Mouse (Mus musculus) forebrain, embryonic 11.5 days (tissue): ENCODE results near the gene Yars. TPM values are rescaled to one million over a fixed set of nuclear protein-coding genes. Genes with fewer than 3 reads are reported as not detected.

Source experiments
- ATAC-seq: fragments of 200-750 bp; cut with Nextera tagmentation; replicated peaks from 2 replicates; pipeline ENCODE4 v1.8.0; 2017; ENCODE audit warnings: moderate TSS enrichment; ENCODE audit not compliant: low FRiP score
- DNase-seq: peaks from one replicate; pipeline ENCODE4 v3.0.0-alpha.2; 2017; ENCODE audit warnings: low spot score
- H3K27ac ChIP-seq: fragments of 300-500 bp; sonication (generic); 2 replicates; pipeline ENCODE4 v1.5.1; 2014; ENCODE audit warnings: low read depth, low read length
- H3K27me3 ChIP-seq: fragments of 300-500 bp; sonication (generic); 2 replicates; pipeline ENCODE4 v1.6.1; 2014; ENCODE audit warnings: mild to moderate bottlenecking, low read length, mixed read lengths; ENCODE audit not compliant: control insufficient read depth, insufficient read depth
- H3K36me3 ChIP-seq: fragments of 300-500 bp; sonication (generic); 2 replicates; pipeline ENCODE4 v1.6.1; 2014; ENCODE audit warnings: mild to moderate bottlenecking, low read length, moderate library complexity, mixed read lengths; ENCODE audit not compliant: control insufficient read depth, insufficient read depth
- H3K4me1 ChIP-seq: fragments of 300-500 bp; sonication (generic); replicated peaks from 2 replicates; pipeline ENCODE4 v1.6.1; 2014; ENCODE audit warnings: low read length, mixed read lengths; ENCODE audit not compliant: control insufficient read depth, insufficient read depth
- H3K4me2 ChIP-seq: fragments of 300-500 bp; sonication (generic); 2 replicates; pipeline ENCODE4 v1.6.1; 2014; ENCODE audit warnings: low read depth, mild to moderate bottlenecking, low read length, moderate library complexity, mixed read lengths; ENCODE audit not compliant: severe bottlenecking
- H3K4me3 ChIP-seq: fragments of 300-500 bp; sonication (generic); 2 replicates; pipeline ENCODE4 v1.5.1; 2014; ENCODE audit warnings: low read depth, low read length
- H3K9ac ChIP-seq: fragments of 300-500 bp; sonication (generic); 2 replicates; pipeline ENCODE4 v1.6.1; 2014; ENCODE audit warnings: low read length
- H3K9me3 ChIP-seq: fragments of 300-500 bp; sonication (generic); 2 replicates; pipeline ENCODE4 v1.6.1; 2016; ENCODE audit warnings: low read length, mixed read lengths; ENCODE audit not compliant: control insufficient read depth
- WGBS: fragments of 180-500 bp; shearing (Covaris S2); extraction: QIAGEN DNeasy Blood & Tissue Kit; methylation state at CpG from one replicate; pipeline ENCODE4 v1.1.7; 2014; 5-methylcytosine and 5-hydroxymethylcytosine counted together
- polyA plus RNA-seq: library from polyadenylated mRNA; unstranded; fragments of >200 nt; fragmentation: Nextera tagmentation; extraction: Ambion mirVana; gene quantifications from 2 replicates; pipeline ENCODE4 v1.2.1, GENCODE M21; 2014

Yars gene
- polyA plus RNA-seq, 1 experiment from 2014 or later, result 113 TPM

GRCm38 (mm10) chr4:129231594-129232450, 42.3 kb downstream of the Yars start:
- Histone ChIP-seq H3K4me3 (no peak overlapping the region), H3K27me3 (no peaks in the 10 kb centered on the region), H3K4me2 (no peak overlapping the region), H3K9ac (no peak overlapping the region), H3K9me3 (no peaks in the 10 kb centered on the region), H3K27ac (no peak overlapping the region), H3K4me1 (peaks cover 10% of the 10 kb centered on the region; the same call in 1 of the 2 replicates), H3K36me3 (no peaks in the 10 kb centered on the region)
- WGBS, result 73% methylated on average over 12 of the region's 12 CpGs
- no peak for ATAC-seq
- DNase-seq, result no peak

GRCm38 (mm10) chr4:129232561-129233360, 43.2 kb downstream of the Yars start:
- Histone ChIP-seq H3K9ac (no peak overlapping the region), H3K4me1 (peaks cover 5% of the 10 kb centered on the region; the same call in 1 of the 2 replicates), H3K27me3 (no peaks in the 10 kb centered on the region), H3K4me3 (no peak overlapping the region), H3K36me3 (no peaks in the 10 kb centered on the region), H3K4me2 (no peak overlapping the region), H3K9me3 (no peaks in the 10 kb centered on the region), H3K27ac (no peak overlapping the region)
- DNase-seq (no peak), ATAC-seq (no peak)
- WGBS, result 80% methylated on average over 9 of the region's 9 CpGs

DNA sequence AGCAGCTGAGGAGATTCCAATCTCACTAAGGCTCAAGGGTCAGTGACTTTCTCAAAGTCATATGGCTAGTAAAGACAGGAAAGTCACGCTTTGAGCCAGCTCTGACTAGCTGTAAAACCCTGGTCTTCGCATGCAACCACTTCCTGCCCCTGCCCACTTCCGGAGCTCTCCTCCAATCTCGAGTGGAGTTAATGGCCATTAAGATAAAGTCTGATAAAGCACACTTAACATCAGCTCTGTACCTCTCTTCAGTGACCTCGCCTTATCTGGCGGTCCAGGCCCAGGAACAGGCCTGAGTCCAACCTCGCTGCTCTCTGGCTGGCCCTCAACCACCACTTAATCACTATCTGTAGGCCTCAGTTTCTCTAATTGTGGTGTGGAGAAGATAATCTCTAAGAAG, 44.9 kb downstream of the Yars start:
- no peak overlapping the region for H3K9ac ChIP-seq
- no peaks in the 10 kb centered on the region for H3K36me3 ChIP-seq
- no peaks in the 10 kb centered on the region for H3K27me3 ChIP-seq
- no peak for ATAC-seq
- DNase-seq, result no peak
- H3K4me3 ChIP-seq, result no peak overlapping the region
- WGBS, result 85% methylated on average over 7 of the region's 7 CpGs
- no peak overlapping the region for H3K27ac ChIP-seq
- H3K4me1 ChIP-seq, result peaks cover 14% of the 10 kb centered on the region; the same call in 1 of the 2 replicates
- no peaks in the 10 kb centered on the region for H3K9me3 ChIP-seq
- no peak overlapping the region for H3K4me2 ChIP-seq

- Histone ChIP-seq H3K9ac (no peak overlapping the region), H3K9me3 (no peaks in the 10 kb centered on the region), H3K27me3 (no peaks in the 10 kb centered on the region), H3K4me3 (no peak overlapping the region), H3K27ac (no peak overlapping the region), H3K4me1 (peaks cover 14% of the 10 kb centered on the region; the same call in 1 of the 2 replicates), H3K36me3 (no peaks in the 10 kb centered on the region), H3K4me2 (no peak overlapping the region)
- DNase-seq, result no peak
- ATAC-seq, result no peak
- WGBS, result 79% methylated on average over 3 of the region's 3 CpGs
Observed at GRCm38 (mm10) chr4:129235147-129235546, 45.6 kb downstream of the Yars start.

GRCm38 (mm10) chr4:129236236-129236813, 46.8 kb downstream of the Yars start:
- Histone ChIP-seq H3K9me3 (no peaks in the 10 kb centered on the region), H3K4me2 (no peak overlapping the region), H3K36me3 (no peaks in the 10 kb centered on the region), H3K4me3 (no peak overlapping the region), H3K27me3 (no peaks in the 10 kb centered on the region), H3K9ac (no peak overlapping the region), H3K27ac (no peak overlapping the region), H3K4me1 (peaks cover 14% of the 10 kb centered on the region; the same call in 1 of the 2 replicates)
- DNase-seq, result no peak
- WGBS, result 81% methylated on average over 8 of the region's 8 CpGs
- ATAC-seq, result no peak

DNA sequence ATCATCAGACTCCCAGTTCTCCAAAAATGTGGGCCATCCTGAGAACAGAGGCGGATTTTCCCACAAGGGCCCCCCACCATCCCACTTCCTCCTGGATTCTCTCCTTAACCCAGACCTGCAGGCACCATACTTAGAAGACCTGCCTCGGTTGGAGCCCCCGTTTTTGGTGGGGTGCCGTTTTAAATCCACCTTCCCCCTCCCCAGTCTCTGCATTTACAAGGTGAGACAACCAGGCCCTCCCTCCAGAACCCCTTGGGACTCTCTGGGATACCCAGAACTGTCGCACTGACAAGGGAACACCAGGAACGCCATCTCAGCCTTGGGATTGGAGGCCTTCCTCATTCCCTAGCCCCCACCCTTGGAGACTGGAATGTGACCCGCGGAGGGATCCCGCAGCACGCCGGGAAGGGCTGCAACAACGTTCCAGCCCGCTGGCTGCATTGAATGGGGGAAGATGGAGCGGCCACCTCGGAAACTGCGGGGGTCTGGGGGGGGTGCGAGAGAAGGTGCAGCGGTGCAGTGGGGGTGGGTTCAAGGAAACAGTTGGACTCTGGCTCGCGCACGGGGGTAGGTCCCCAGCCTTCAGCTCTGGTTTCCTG, 48.4 kb downstream of the Yars start:
- 6% methylated on average over 21 of the region's 21 CpGs for WGBS
- DNase-seq, result peak; percentile 78

GRCm38 (mm10) chr4:129238579-129239016, 49.0 kb downstream of the Yars start:
- H3K4me1 ChIP-seq, result peaks cover 20% of the 10 kb centered on the region
- H3K36me3 ChIP-seq, result no peaks in the 10 kb centered on the region
- no peaks in the 10 kb centered on the region for H3K9me3 ChIP-seq
- H3K4me3 ChIP-seq, result peak overlapping the region; percentile 73
- H3K4me2 ChIP-seq, result peak overlapping the region; percentile 90
- H3K27me3 ChIP-seq, result no peaks in the 10 kb centered on the region
- under 1% methylated on average over 22 of the region's 23 CpGs for WGBS
- H3K9ac ChIP-seq, result peak overlapping the region; percentile 73
- ATAC-seq, result peak; percentile 49
- DNase-seq, result no peak
- no peak overlapping the region for H3K27ac ChIP-seq

More for the DNA sequence above, 48.4 kb downstream of the Yars start:
- peak overlapping the region; percentile 90 for H3K4me2 ChIP-seq
- H3K4me1 ChIP-seq, result peaks cover 20% of the 10 kb centered on the region
- H3K9ac ChIP-seq, result peak overlapping the region; percentile 73
- H3K27ac ChIP-seq, result no peak overlapping the region
- 0 out of 2 replicates have a peak, but pooled peaks have one; percentile 9 for ATAC-seq
- no peaks in the 10 kb centered on the region for H3K36me3 ChIP-seq
- no peaks in the 10 kb centered on the region for H3K27me3 ChIP-seq
- peak overlapping the region; percentile 73 for H3K4me3 ChIP-seq
- no peaks in the 10 kb centered on the region for H3K9me3 ChIP-seq

DNA sequence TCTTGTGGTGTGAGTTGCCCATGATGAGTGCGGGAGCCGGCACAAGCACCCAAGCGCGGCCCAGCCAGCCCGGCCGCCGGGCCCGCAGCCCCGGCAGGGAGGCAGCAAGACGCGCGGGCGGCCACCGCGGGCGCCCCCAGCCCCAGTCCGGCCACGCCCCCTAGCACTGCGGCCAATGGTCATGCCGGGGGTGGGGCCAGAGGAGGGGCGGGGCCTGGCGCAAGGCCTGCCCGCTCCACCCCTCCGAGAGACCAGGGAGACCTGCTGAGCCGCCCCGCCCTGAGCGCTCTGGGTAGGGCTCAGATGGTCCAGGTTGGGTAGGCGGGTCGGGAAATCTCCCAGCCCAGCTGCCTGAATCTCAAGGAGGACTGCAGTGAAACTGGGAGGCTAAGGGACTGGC, 49.5 kb downstream of the Yars start:
- Histone ChIP-seq H3K9ac (peak overlapping the region; percentile 73), H3K4me1 (peaks cover 20% of the 10 kb centered on the region), H3K36me3 (no peaks in the 10 kb centered on the region), H3K9me3 (no peaks in the 10 kb centered on the region), H3K27ac (0 out of 2 replicates have a peak overlapping the region, but pooled peaks have one; percentile 6), H3K27me3 (no peaks in the 10 kb centered on the region), H3K4me2 (peak overlapping the region; percentile 90), H3K4me3 (peak overlapping the region; percentile 73)
- DNase-seq, result peak; percentile 94
- ATAC-seq, result peak; percentile 88
- WGBS, result under 1% methylated on average over 23 of the region's 29 CpGs
